Mouse (Mus musculus) neural tube, embryonic 15.5 days (tissue): ENCODE data around the gene Gdpd2. TPM values are rescaled to one million over a fixed set of nuclear protein-coding genes. Genes with fewer than 3 reads are reported as not detected.
A peak's percentile ranks its signal among the peaks of the same experiment; 100 is the strongest.

Source experiments
- ATAC-seq: fragments of 200-750 bp; cut with Nextera tagmentation; 2 replicates; pipeline ENCODE4 v1.8.0; 2017; ENCODE audit warnings: mild to moderate bottlenecking, moderate TSS enrichment, moderate library complexity; ENCODE audit not compliant: low FRiP score
- H3K27ac ChIP-seq: fragments of 300-500 bp; sonication (generic); replicated peaks from 2 replicates; pipeline ENCODE4 v1.5.1; 2015; ENCODE audit warnings: mild to moderate bottlenecking, inconsistent platforms
- H3K27me3 ChIP-seq: fragments of 300-500 bp; sonication (generic); replicated peaks from 2 replicates; pipeline ENCODE4 v1.6.1; 2015; ENCODE audit warnings: inconsistent platforms
- H3K36me3 ChIP-seq: fragments of 300-500 bp; sonication (generic); 2 replicates; pipeline ENCODE4 v1.6.1; 2015; ENCODE audit warnings: inconsistent platforms
- H3K4me1 ChIP-seq: fragments of 300-500 bp; sonication (generic); 2 replicates; pipeline ENCODE4 v1.6.1; 2015; ENCODE audit warnings: inconsistent platforms
- H3K4me2 ChIP-seq: fragments of 300-500 bp; sonication (generic); 2 replicates; pipeline ENCODE4 v1.6.1; 2015; ENCODE audit warnings: inconsistent platforms, mild to moderate bottlenecking, moderate library complexity
- H3K4me3 ChIP-seq: fragments of 300-500 bp; sonication (generic); replicated peaks from 2 replicates; pipeline ENCODE4 v1.5.1; 2015; ENCODE audit warnings: mild to moderate bottlenecking, inconsistent platforms
- H3K9ac ChIP-seq: fragments of 300-500 bp; sonication (generic); replicated peaks from 2 replicates; pipeline ENCODE4 v1.6.1; 2015; ENCODE audit warnings: mild to moderate bottlenecking, inconsistent platforms
- H3K9me3 ChIP-seq: fragments of 300-500 bp; sonication (generic); replicated peaks from 2 replicates; pipeline ENCODE4 v1.6.1; 2016; ENCODE audit warnings: inconsistent platforms
- WGBS: fragments of 180-500 bp; shearing (Covaris S2); methylation state at CpG from one replicate; pipeline ENCODE4 v1.1.7; 2015; ENCODE audit warnings: mixed read lengths; 5-methylcytosine and 5-hydroxymethylcytosine counted together
- polyA plus RNA-seq: library from polyadenylated mRNA; unstranded; fragments of >200 nt; fragmentation: Nextera tagmentation; extraction: Ambion mirVana; gene quantifications from 2 replicates; pipeline ENCODE4 v1.2.1, GENCODE M21; 2015

The Gdpd2 gene
- 27.3 and 31.7 TPM in 2 replicates for polyA plus RNA-seq

DNA sequence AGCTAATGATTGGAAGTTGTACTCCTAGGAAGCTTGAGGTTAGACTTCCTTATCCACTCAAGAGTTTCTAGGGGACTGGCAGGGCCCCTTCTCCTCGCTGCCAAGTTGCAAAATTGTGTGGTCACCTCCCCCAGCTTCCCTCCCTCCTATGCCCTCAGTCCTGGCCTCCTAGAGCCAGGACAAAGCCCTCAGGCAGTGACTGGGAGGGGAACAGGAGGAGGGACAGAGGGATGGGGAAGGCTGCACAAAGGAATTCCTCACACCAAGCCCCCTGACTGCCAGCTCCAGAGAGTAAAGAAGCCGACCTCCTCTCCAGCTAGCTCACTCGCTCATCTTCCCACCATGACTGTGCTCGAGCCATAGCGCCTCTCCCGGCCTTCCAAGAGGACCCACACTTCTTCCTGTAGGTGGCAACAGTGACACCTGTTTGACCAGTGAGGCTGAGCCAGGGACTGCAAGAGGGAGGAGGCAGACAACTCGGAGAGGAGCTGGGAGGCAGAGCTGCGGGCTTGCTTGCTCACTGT is at the start of gene Gdpd2:
TSS of gene Gdpd2 (plus strand) at position 209 of the 524 bp plus-strand sequence.
- Histone ChIP-seq H3K36me3 (no peaks in the 10 kb centered on the region), H3K27ac (peak within 1 kb of the TSS; percentile 70), H3K9ac (peak within 1 kb of the TSS; percentile 30; the same call in 1 of the 2 replicates), H3K27me3 (no peaks in the 10 kb centered on the region; the same call in 1 of the 2 replicates), H3K4me2 (peak within 1 kb of the TSS; percentile 54), H3K4me3 (peak within 1 kb of the TSS; percentile 31), H3K9me3 (no peaks in the 10 kb centered on the region), H3K4me1 (peaks cover 7% of the 10 kb centered on the region)
- ATAC-seq = peak; percentile 89
- WGBS = 12% methylated on average over 8 of the region's 8 CpGs

- no peak for ATAC-seq
- no peak overlapping the region for H3K27ac ChIP-seq
- no peaks in the 10 kb centered on the region for H3K36me3 ChIP-seq
- no peak overlapping the region for H3K9ac ChIP-seq
- no peak overlapping the region for H3K4me3 ChIP-seq
- H3K4me2 ChIP-seq = no peak overlapping the region
- peaks cover 5% of the 10 kb centered on the region for H3K27me3 ChIP-seq
- WGBS = 49% methylated on average over 3 of the region's 3 CpGs
- H3K4me1 ChIP-seq = no peaks in the 10 kb centered on the region
- no peaks in the 10 kb centered on the region for H3K9me3 ChIP-seq
These were observed 43.1 kb upstream of the Gdpd2 start for GRCm38 (mm10) chrX:100686527-100686926.

DNA sequence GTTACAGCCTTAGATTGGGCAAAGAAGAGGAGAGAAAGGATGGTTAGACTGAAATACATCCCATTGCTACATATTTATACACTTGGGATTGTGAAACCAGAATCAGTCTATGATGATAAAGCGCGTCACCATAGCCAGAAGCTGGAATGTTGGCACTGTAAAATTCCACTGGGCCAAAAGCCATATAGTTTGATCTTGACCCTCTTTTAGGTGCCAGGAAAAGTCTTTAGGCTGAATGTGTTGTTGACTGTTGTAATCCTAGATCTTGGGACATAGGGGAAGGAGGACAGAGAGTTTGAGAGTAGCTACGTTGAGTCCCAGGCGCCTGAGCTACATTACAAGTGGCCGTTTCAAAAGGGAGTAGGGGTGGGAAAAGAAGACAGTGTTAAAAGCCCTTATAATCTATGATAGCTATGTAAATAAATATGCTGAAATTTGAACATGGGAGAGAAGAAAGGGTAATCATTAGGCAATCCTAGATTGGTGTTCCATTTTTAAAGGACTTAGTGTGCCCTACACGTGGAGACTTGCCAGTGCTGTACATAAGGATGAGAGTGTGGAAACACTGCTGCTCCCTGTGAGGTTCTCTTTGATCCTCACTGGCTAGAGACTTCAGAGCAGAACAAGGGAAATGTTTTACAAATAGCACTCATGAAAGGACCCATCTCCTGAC is 42.2 kb upstream of the Gdpd2 start:
- no peaks in the 10 kb centered on the region for H3K36me3 ChIP-seq
- no peak overlapping the region for H3K9ac ChIP-seq
- 80% methylated on average over 6 of the region's 6 CpGs for WGBS
- H3K27me3 ChIP-seq = peaks cover 5% of the 10 kb centered on the region
- H3K4me3 ChIP-seq = no peak overlapping the region
- H3K4me1 ChIP-seq = no peaks in the 10 kb centered on the region
- no peak overlapping the region for H3K4me2 ChIP-seq
- H3K9me3 ChIP-seq = no peaks in the 10 kb centered on the region
- H3K27ac ChIP-seq = no peak overlapping the region
- ATAC-seq = no peak

DNA sequence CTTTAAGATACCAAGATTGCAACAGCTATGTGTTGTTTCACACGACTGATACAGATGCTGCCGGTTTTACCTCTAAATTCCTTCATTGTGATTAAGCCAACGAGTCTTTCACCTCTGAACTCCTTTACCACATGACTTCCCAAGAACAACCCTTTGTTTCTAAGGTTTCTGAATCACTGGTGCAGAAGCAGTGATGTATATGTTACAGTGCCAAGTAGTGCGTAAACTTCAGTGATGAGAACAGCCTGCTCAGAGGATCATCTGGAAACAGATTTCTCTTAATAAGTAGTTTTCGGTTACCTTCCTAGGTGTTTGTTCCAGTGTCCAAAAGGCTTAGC is 41.7 kb upstream of the Gdpd2 start:
- no peak for ATAC-seq
- 81% methylated on average over 5 of the region's 5 CpGs for WGBS
- no peak overlapping the region for H3K4me3 ChIP-seq
- no peak overlapping the region for H3K27ac ChIP-seq
- H3K4me1 ChIP-seq = no peaks in the 10 kb centered on the region
- H3K9ac ChIP-seq = no peak overlapping the region
- H3K27me3 ChIP-seq = peaks cover 5% of the 10 kb centered on the region
- H3K4me2 ChIP-seq = no peak overlapping the region
- H3K36me3 ChIP-seq = no peaks in the 10 kb centered on the region
- no peaks in the 10 kb centered on the region for H3K9me3 ChIP-seq

- 97% methylated on average over 4 of the region's 4 CpGs for WGBS
- H3K4me1 ChIP-seq = no peaks in the 10 kb centered on the region
- no peak for ATAC-seq
These were observed 32.9 kb upstream of the Gdpd2 start for GRCm38 (mm10) chrX:100696776-100697175.

DNA sequence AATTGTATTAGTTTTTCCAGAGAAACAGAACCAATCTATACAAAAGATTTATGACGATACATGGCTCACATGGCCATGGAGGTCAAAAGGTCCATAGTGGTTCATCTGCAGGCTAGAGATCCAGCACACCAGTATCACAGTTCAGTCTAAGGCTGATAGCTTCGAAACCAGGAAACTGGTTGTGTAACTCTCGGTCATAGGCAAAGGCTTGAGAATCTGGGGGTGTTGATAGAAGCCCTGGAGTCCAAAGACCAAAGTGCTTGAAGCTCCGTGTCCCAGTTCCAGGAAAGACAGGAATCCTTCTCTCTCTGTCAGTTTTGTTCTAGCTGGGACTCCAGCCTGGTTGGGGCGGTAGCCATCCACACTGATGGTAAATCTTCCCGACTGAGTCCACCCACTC is 21.6 kb upstream of the Gdpd2 start:
- no peaks in the 10 kb centered on the region for H3K36me3 ChIP-seq
- H3K4me1 ChIP-seq = no peaks in the 10 kb centered on the region
- H3K27ac ChIP-seq = no peak overlapping the region
- 92% methylated on average over 6 of the region's 6 CpGs for WGBS
- H3K9me3 ChIP-seq = no peaks in the 10 kb centered on the region
- H3K27me3 ChIP-seq = 0 out of 2 replicates have a peak, but pooled peaks cover 2% of the 10 kb centered on the region
- no peak overlapping the region for H3K4me3 ChIP-seq
- no peak overlapping the region for H3K9ac ChIP-seq
- ATAC-seq = no peak
- H3K4me2 ChIP-seq = no peak overlapping the region

More at GRCm38 (mm10) chrX:100696776-100697175, 32.9 kb upstream of the Gdpd2 start:
- Histone ChIP-seq H3K27ac (no peak overlapping the region), H3K9ac (no peak overlapping the region), H3K27me3 (no peaks in the 10 kb centered on the region), H3K4me3 (no peak overlapping the region), H3K36me3 (no peaks in the 10 kb centered on the region), H3K9me3 (no peaks in the 10 kb centered on the region), H3K4me2 (no peak overlapping the region)

GRCm38 (mm10) chrX:100716173-100716572 is 13.5 kb upstream of the Gdpd2 start:
- Histone ChIP-seq H3K36me3 (no peaks in the 10 kb centered on the region), H3K27me3 (no peaks in the 10 kb centered on the region), H3K4me1 (no peaks in the 10 kb centered on the region), H3K27ac (no peak overlapping the region), H3K9ac (no peak overlapping the region), H3K4me2 (no peak overlapping the region), H3K4me3 (no peak overlapping the region), H3K9me3 (no peaks in the 10 kb centered on the region)
- 94% methylated on average over 6 of the region's 6 CpGs for WGBS
- no peak for ATAC-seq

DNA sequence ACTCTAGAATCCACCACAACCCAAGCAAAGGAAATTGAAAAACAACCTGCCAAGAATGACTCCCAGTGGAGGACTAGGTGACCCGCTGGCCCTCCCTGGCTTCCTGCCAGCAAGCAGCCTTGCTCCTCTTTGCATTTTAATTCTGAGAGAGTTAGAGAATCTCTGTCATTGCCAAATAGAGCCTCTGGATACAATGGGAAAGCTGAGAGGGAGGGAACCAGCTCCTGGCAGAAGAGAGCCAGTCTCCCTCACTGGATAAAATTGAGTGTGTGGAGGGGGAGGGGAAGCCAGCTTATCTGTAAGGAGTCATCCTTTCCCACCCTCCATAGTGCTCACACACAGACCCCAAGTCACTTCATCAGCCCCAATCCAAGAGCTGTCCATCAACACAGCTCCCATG is 726 bp upstream of the Gdpd2 start:
- Histone ChIP-seq H3K4me3 (no peak overlapping the region), H3K4me2 (no peak overlapping the region), H3K27me3 (no peaks in the 10 kb centered on the region; the same call in 1 of the 2 replicates), H3K36me3 (no peaks in the 10 kb centered on the region), H3K4me1 (peaks cover 7% of the 10 kb centered on the region), H3K27ac (peak overlapping the region; percentile 51; the same call in 1 of the 2 replicates), H3K9ac (no peak overlapping the region), H3K9me3 (no peaks in the 10 kb centered on the region)
- peak; percentile 48; the same call in 1 of the 2 replicates for ATAC-seq
- WGBS = 26% methylated on average over 1 of the region's 1 CpGs

GRCm38 (mm10) chrX:100730266-100730665 is 593 bp downstream of the Gdpd2 start:
- ATAC-seq = peak; percentile 46
- peak overlapping the region; percentile 31 for H3K4me3 ChIP-seq
- peak overlapping the region; percentile 30; the same call in 1 of the 2 replicates for H3K9ac ChIP-seq
- peaks cover 1% of the 10 kb centered on the region; the same call in 1 of the 2 replicates for H3K27me3 ChIP-seq
- whole genome bisulfite sequencing = 35% methylated on average over 7 of the region's 8 CpGs
- H3K4me2 ChIP-seq = peak overlapping the region; percentile 54
- no peaks in the 10 kb centered on the region for H3K36me3 ChIP-seq
- H3K27ac ChIP-seq = peak overlapping the region; percentile 70
- no peaks in the 10 kb centered on the region for H3K9me3 ChIP-seq
- H3K4me1 ChIP-seq = peaks cover 7% of the 10 kb centered on the region

DNA sequence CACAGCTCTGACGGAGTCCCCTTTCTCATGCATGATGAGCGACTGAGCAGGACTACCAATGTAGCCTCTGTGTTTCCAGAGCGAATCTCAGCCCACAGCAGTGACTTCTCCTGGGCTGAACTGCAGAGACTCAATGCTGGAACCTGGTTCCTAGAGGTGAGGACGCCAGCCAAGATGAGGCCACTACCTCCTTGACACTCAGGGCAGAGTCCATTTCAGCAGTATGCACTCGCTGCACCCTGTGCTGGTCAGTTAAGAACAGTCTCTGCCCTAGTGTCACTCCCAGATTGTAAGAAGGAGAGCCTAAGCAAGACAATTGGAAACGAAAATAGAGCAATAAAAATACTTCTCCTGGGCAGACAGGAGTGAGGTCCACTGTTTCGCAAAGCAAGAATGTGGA is 4.7 kb downstream of the Gdpd2 start:
- Histone ChIP-seq H3K36me3 (no peaks in the 10 kb centered on the region), H3K4me2 (no peak overlapping the region), H3K9ac (no peak overlapping the region), H3K27me3 (0 out of 2 replicates have a peak, but pooled peaks cover 5% of the 10 kb centered on the region), H3K27ac (no peak overlapping the region), H3K9me3 (no peaks in the 10 kb centered on the region), H3K4me3 (no peak overlapping the region), H3K4me1 (peaks cover 3% of the 10 kb centered on the region; the same call in 1 of the 2 replicates)
- ATAC-seq = no peak
- WGBS = 71% methylated on average over 7 of the region's 7 CpGs

DNA sequence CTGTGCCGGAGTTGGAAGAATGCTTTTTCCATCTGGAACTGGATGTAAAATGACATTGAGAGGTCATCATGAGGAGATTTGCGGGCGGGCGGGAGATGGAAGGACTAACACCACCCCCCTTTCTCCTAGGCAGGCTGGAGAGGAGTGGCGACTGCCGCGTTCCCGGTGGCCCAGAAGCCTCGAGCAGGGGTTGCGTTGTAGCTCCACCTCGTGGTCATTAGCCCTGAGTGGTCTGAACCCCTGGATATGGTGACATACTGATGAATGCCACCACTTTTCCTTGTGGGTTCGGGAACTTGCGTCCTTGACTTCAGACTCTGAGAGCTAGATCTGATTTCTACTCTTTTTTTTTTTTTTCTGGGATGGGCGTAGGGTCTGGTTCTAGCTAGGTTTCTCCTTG is 9.2 kb downstream of the Gdpd2 start:
- Histone ChIP-seq H3K9ac (peak overlapping the region; percentile 40; the same call in 1 of the 2 replicates), H3K27ac (no peak overlapping the region), H3K27me3 (0 out of 2 replicates have a peak, but pooled peaks cover 5% of the 10 kb centered on the region), H3K36me3 (no peaks in the 10 kb centered on the region), H3K4me3 (peak overlapping the region; percentile 37), H3K4me2 (peak overlapping the region; percentile 56), H3K4me1 (peaks cover 5% of the 10 kb centered on the region; the same call in 1 of the 2 replicates), H3K9me3 (no peaks in the 10 kb centered on the region)
- ATAC-seq = peak; percentile 89
- 21% methylated on average over 14 of the region's 14 CpGs for WGBS

DNA sequence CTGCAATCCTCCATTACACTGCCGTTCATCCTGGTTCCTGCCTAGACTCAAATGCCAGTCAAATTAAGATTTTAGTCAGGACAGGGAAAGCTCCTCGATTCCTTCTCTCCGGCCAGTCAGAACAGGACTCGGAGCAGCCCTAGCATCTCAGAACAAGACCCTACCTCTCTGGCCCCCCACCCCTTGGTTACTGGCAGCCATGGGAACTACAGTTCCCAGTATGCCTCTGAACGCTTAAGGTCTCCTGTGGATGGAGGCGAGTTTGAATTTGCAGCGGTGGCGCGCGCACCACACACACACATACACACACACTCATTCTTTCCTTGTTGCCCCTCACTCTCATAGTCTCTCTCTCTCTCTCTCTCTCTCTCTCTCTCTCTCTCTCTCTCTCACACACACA is 9.8 kb downstream of the Gdpd2 start:
- peak; percentile 91 for ATAC-seq
- peaks cover 5% of the 10 kb centered on the region; the same call in 1 of the 2 replicates for H3K4me1 ChIP-seq
- no peaks in the 10 kb centered on the region for H3K9me3 ChIP-seq
- WGBS = 36% methylated on average over 10 of the region's 10 CpGs
- H3K4me3 ChIP-seq = peak overlapping the region; percentile 37
- H3K36me3 ChIP-seq = no peaks in the 10 kb centered on the region
- H3K4me2 ChIP-seq = peak overlapping the region; percentile 56
- H3K27me3 ChIP-seq = 0 out of 2 replicates have a peak, but pooled peaks cover 5% of the 10 kb centered on the region
- H3K27ac ChIP-seq = no peak overlapping the region
- H3K9ac ChIP-seq = peak overlapping the region; percentile 40
